Mouse (Mus musculus) megakaryocyte, embryonic 14.5 days (primary cell): ENCODE results near the gene Hacd2.

ENCODE experiments used
- FLI1 ChIP-seq: IDR thresholded peaks from 2 replicates; pipeline ENCODE4 v1.6.1; 2012; ENCODE audit warnings: low read length, inconsistent platforms, mixed read lengths
- GATA1 ChIP-seq: IDR thresholded peaks from 3 replicates; pipeline ENCODE4 v1.6.1; 2012; ENCODE audit warnings: mixed read lengths, low read length, inconsistent platforms, borderline replicate concordance

GRCm38 (mm10) chr16:35154245-35154640 is 132.0 kb downstream of the Hacd2 start:
- TF ChIP-seq GATA1 (no peak), FLI1 (no peak)
